Mouse (Mus musculus): Measurements from ENCODE around the gene Khdc3. TPM values are rescaled to one million over a fixed set of nuclear protein-coding genes. Genes with fewer than 3 reads are reported as not detected.
"Not testable (repeated sequence)": the region's sequence is repeated elsewhere in the genome, so short reads cannot be mapped to it uniquely, and the experiment has no call there.

Khdc3 gene
- polyA plus RNA-seq, 1 experiment from 2014 or later: 0.32 TPM

GRCm38 (mm10) chr9:73073169-73073568, 28.5 kb upstream of the Khdc3 start:
- no peak for ATAC-seq (ENCODE audit: low read depth)
- WGBS: 97% methylated on average over 5 of the region's 5 CpGs
- Histone ChIP-seq H3K27me3 (ENCODE audit: control insufficient read depth, insufficient read depth, low read length) (no peaks in the 10 kb centered on the region), H3K27ac (ENCODE audit: low read depth, low read length) (no peak overlapping the region), H3K4me3 (ENCODE audit: low read depth, low read length) (no peak overlapping the region), H3K9ac (replicated peaks; ENCODE audit: low read depth, low read length) (no peak overlapping the region), H3K4me2 (ENCODE audit: low read depth, low read length) (no peak overlapping the region), H3K4me1 (ENCODE audit: control insufficient read depth, insufficient read depth, low read length) (no peaks in the 10 kb centered on the region; the same call in 1 of the 2 replicates), H3K36me3 (ENCODE audit: control insufficient read depth, insufficient read depth, low read length) (no peaks in the 10 kb centered on the region), H3K9me3 (ENCODE audit: control insufficient read depth, low read length) (no peaks in the 10 kb centered on the region)

GRCm38 (mm10) chr9:73079349-73079748, 22.3 kb upstream of the Khdc3 start:
- 90% methylated on average over 9 of the region's 12 CpGs for WGBS
- not testable (repeated sequence) for H3K27ac ChIP-seq (ENCODE audit: low read depth, low read length); ATAC-seq (ENCODE audit: low read depth); H3K27me3 ChIP-seq (ENCODE audit: control insufficient read depth, insufficient read depth, low read length); H3K9ac ChIP-seq (replicated peaks; ENCODE audit: low read depth, low read length); H3K4me2 ChIP-seq (ENCODE audit: low read depth, low read length); H3K36me3 ChIP-seq (ENCODE audit: control insufficient read depth, insufficient read depth, low read length); H3K4me1 ChIP-seq (ENCODE audit: control insufficient read depth, insufficient read depth, low read length); H3K4me3 ChIP-seq (ENCODE audit: low read depth, low read length); H3K9me3 ChIP-seq (ENCODE audit: control insufficient read depth, low read length)

GRCm38 (mm10) chr9:73079801-73080325, 21.8 kb upstream of the Khdc3 start:
- WGBS: 38% methylated on average over 7 of the region's 7 CpGs
- no peak for ATAC-seq (ENCODE audit: low read depth)
- no peak overlapping the region for H3K4me3 ChIP-seq (ENCODE audit: low read depth, low read length)
- no peak overlapping the region for H3K4me2 ChIP-seq (ENCODE audit: low read depth, low read length)
- no peaks in the 10 kb centered on the region for H3K9me3 ChIP-seq (ENCODE audit: control insufficient read depth, low read length)
- no peaks in the 10 kb centered on the region for H3K4me1 ChIP-seq (ENCODE audit: control insufficient read depth, insufficient read depth, low read length)
- H3K9ac ChIP-seq (replicated peaks; ENCODE audit: low read depth, low read length): no peak overlapping the region
- no peaks in the 10 kb centered on the region for H3K27me3 ChIP-seq (ENCODE audit: control insufficient read depth, insufficient read depth, low read length)
- no peaks in the 10 kb centered on the region for H3K36me3 ChIP-seq (ENCODE audit: control insufficient read depth, insufficient read depth, low read length)
- no peak overlapping the region for H3K27ac ChIP-seq (ENCODE audit: low read depth, low read length)

GRCm38 (mm10) chr9:73082291-73083000, 19.2 kb upstream of the Khdc3 start:
- H3K36me3 ChIP-seq (ENCODE audit: control insufficient read depth, insufficient read depth, low read length): no peaks in the 10 kb centered on the region
- WGBS: 80% methylated on average over 8 of the region's 8 CpGs
- ATAC-seq (ENCODE audit: low read depth): no peak

GRCm38 (mm10) chr9:73083956-73084355, 17.7 kb upstream of the Khdc3 start:
- Histone ChIP-seq H3K27ac (ENCODE audit: low read depth, low read length) (no peak overlapping the region), H3K4me1 (ENCODE audit: control insufficient read depth, insufficient read depth, low read length) (no peaks in the 10 kb centered on the region), H3K27me3 (ENCODE audit: control insufficient read depth, insufficient read depth, low read length) (no peaks in the 10 kb centered on the region), H3K9me3 (ENCODE audit: control insufficient read depth, low read length) (no peaks in the 10 kb centered on the region), H3K36me3 (ENCODE audit: control insufficient read depth, insufficient read depth, low read length) (no peaks in the 10 kb centered on the region), H3K9ac (replicated peaks; ENCODE audit: low read depth, low read length) (no peak overlapping the region), H3K4me3 (ENCODE audit: low read depth, low read length) (no peak overlapping the region), H3K4me2 (ENCODE audit: low read depth, low read length) (no peak overlapping the region)
- 73% methylated on average over 6 of the region's 6 CpGs for whole genome bisulfite sequencing
- ATAC-seq (ENCODE audit: low read depth): no peak

More at GRCm38 (mm10) chr9:73082291-73083000, 19.2 kb upstream of the Khdc3 start:
- Histone ChIP-seq H3K4me3 (ENCODE audit: low read depth, low read length) (no peak overlapping the region), H3K27me3 (ENCODE audit: control insufficient read depth, insufficient read depth, low read length) (no peaks in the 10 kb centered on the region), H3K27ac (ENCODE audit: low read depth, low read length) (no peak overlapping the region), H3K9ac (replicated peaks; ENCODE audit: low read depth, low read length) (no peak overlapping the region), H3K4me2 (ENCODE audit: low read depth, low read length) (no peak overlapping the region), H3K9me3 (ENCODE audit: control insufficient read depth, low read length) (no peaks in the 10 kb centered on the region), H3K4me1 (ENCODE audit: control insufficient read depth, insufficient read depth, low read length) (no peaks in the 10 kb centered on the region)

- Histone ChIP-seq H3K4me3 (ENCODE audit: low read depth, low read length) (no peak overlapping the region), H3K27ac (ENCODE audit: low read depth, low read length) (no peak overlapping the region), H3K27me3 (ENCODE audit: control insufficient read depth, insufficient read depth, low read length) (no peaks in the 10 kb centered on the region), H3K9ac (replicated peaks; ENCODE audit: low read depth, low read length) (no peak overlapping the region), H3K36me3 (ENCODE audit: control insufficient read depth, insufficient read depth, low read length) (no peaks in the 10 kb centered on the region), H3K9me3 (ENCODE audit: control insufficient read depth, low read length) (no peaks in the 10 kb centered on the region), H3K4me1 (ENCODE audit: control insufficient read depth, insufficient read depth, low read length) (no peaks in the 10 kb centered on the region), H3K4me2 (ENCODE audit: low read depth, low read length) (no peak overlapping the region)
- no peak for ATAC-seq (ENCODE audit: low read depth)
- 86% methylated on average over 6 of the region's 6 CpGs for WGBS
Measured at GRCm38 (mm10) chr9:73085845-73086244, 15.8 kb upstream of the Khdc3 start.

- Histone ChIP-seq H3K9ac (replicated peaks; ENCODE audit: low read depth, low read length) (no peak overlapping the region), H3K27me3 (ENCODE audit: control insufficient read depth, insufficient read depth, low read length) (no peaks in the 10 kb centered on the region), H3K4me2 (ENCODE audit: low read depth, low read length) (no peak overlapping the region), H3K4me1 (ENCODE audit: control insufficient read depth, insufficient read depth, low read length) (no peaks in the 10 kb centered on the region), H3K4me3 (ENCODE audit: low read depth, low read length) (no peak overlapping the region), H3K36me3 (ENCODE audit: control insufficient read depth, insufficient read depth, low read length) (no peaks in the 10 kb centered on the region), H3K9me3 (ENCODE audit: control insufficient read depth, low read length) (no peaks in the 10 kb centered on the region), H3K27ac (ENCODE audit: low read depth, low read length) (no peak overlapping the region)
- 64% methylated on average over 8 of the region's 8 CpGs for WGBS
- no peak for ATAC-seq (ENCODE audit: low read depth)
Measured at GRCm38 (mm10) chr9:73087121-73087520, 14.5 kb upstream of the Khdc3 start.

- 76% methylated on average over 5 of the region's 5 CpGs for WGBS
- H3K4me2 ChIP-seq (ENCODE audit: low read depth, low read length): no peak overlapping the region
- no peaks in the 10 kb centered on the region for H3K27me3 ChIP-seq (ENCODE audit: control insufficient read depth, insufficient read depth, low read length)
- no peaks in the 10 kb centered on the region for H3K9me3 ChIP-seq (ENCODE audit: control insufficient read depth, low read length)
- H3K27ac ChIP-seq (ENCODE audit: low read depth, low read length): no peak overlapping the region
- no peaks in the 10 kb centered on the region for H3K36me3 ChIP-seq (ENCODE audit: control insufficient read depth, insufficient read depth, low read length)
- H3K4me1 ChIP-seq (ENCODE audit: control insufficient read depth, insufficient read depth, low read length): no peaks in the 10 kb centered on the region
- H3K4me3 ChIP-seq (ENCODE audit: low read depth, low read length): no peak overlapping the region
- ATAC-seq (ENCODE audit: low read depth): no peak
- H3K9ac ChIP-seq (replicated peaks; ENCODE audit: low read depth, low read length): no peak overlapping the region
Measured at GRCm38 (mm10) chr9:73087581-73087980, 14.1 kb upstream of the Khdc3 start.

GRCm38 (mm10) chr9:73089222-73089920, 12.3 kb upstream of the Khdc3 start:
- no peak for ATAC-seq (ENCODE audit: low read depth)

More at GRCm38 (mm10) chr9:73089222-73089920, 12.3 kb upstream of the Khdc3 start:
- Histone ChIP-seq H3K27me3 (ENCODE audit: control insufficient read depth, insufficient read depth, low read length) (no peaks in the 10 kb centered on the region), H3K9ac (replicated peaks; ENCODE audit: low read depth, low read length) (no peak overlapping the region), H3K36me3 (ENCODE audit: control insufficient read depth, insufficient read depth, low read length) (no peaks in the 10 kb centered on the region), H3K4me1 (ENCODE audit: control insufficient read depth, insufficient read depth, low read length) (no peaks in the 10 kb centered on the region), H3K27ac (ENCODE audit: low read depth, low read length) (no peak overlapping the region), H3K9me3 (ENCODE audit: control insufficient read depth, low read length) (no peaks in the 10 kb centered on the region), H3K4me2 (ENCODE audit: low read depth, low read length) (no peak overlapping the region), H3K4me3 (ENCODE audit: low read depth, low read length) (no peak overlapping the region)
- 76% methylated on average over 16 of the region's 16 CpGs for WGBS

Measured in neural tube, embryonic 14.5 days (tissue).